9 mouse cellular contexts compared by ENCODE assay signal in genomic region chr1:160561381-160561780, GRCm38 (mm10).
A peak's percentile ranks its signal among the peaks of the same experiment; 100 is the strongest.
DNase-seq lines count a peak whose midpoint lies in the region; ATAC-seq lines count a peak whose summit lies in the region.
"Had no signal": no experiment of that assay in that cellular context is flagged by ENCODE, and none has a peak within 500 bp of the region (broad histone marks: within the 10 kb centered on the region; RNA-seq: fewer than 3 reads in every experiment).

No protein-coding gene starts in this region.

- H3K4me1 ChIP-seq in hindbrain, embryonic 11.5 days (replicated peaks; ENCODE audit: control insufficient read depth, insufficient read depth, low read length): no peaks in the 10 kb centered on the region
- H3K4me1 ChIP-seq in hindbrain, embryonic 13.5 days (replicated peaks): no peaks in the 10 kb centered on the region

- H3K27ac ChIP-seq in hindbrain, embryonic 11.5 days (ENCODE audit: low read depth, low read length): no peak overlapping the region
- no peak overlapping the region for H3K27ac ChIP-seq in hindbrain, embryonic 13.5 days

- ATAC-seq in hindbrain, embryonic 11.5 days (ENCODE audit: low FRiP score): 0 out of 2 replicates have a peak, but pooled peaks have one; percentile 27
- ATAC-seq in hindbrain, embryonic 13.5 days (ENCODE audit: low FRiP score): no peak
- peak; percentile 45 to 49; a peak in 3 of 4 replicates for ATAC-seq in hematopoietic stem cell, adult 5-6 weeks (replicated peaks in 1 of 2; ENCODE audit: insufficient read depth in 1 of 2, low FRiP score in 2 of 2, low TSS enrichment in 1 of 2, low read depth in 1 of 2, poor library complexity in 2 of 2, severe bottlenecking in 2 of 2)

- no peaks in the 10 kb centered on the region for H3K36me3 ChIP-seq in hindbrain, embryonic 11.5 days (ENCODE audit: control insufficient read depth, insufficient read depth, low read length)
- no peaks in the 10 kb centered on the region for H3K36me3 ChIP-seq in hindbrain, embryonic 13.5 days

- no peak overlapping the region for H3K4me2 ChIP-seq in hindbrain, embryonic 11.5 days (replicated peaks; ENCODE audit: low read depth, low read length)
- H3K4me2 ChIP-seq in hindbrain, embryonic 13.5 days: no peak overlapping the region

- H3K9me3 ChIP-seq in hindbrain, embryonic 11.5 days (ENCODE audit: control insufficient read depth, low read length): no peaks in the 10 kb centered on the region
- no peaks in the 10 kb centered on the region for H3K9me3 ChIP-seq in hindbrain, embryonic 13.5 days

- no peak overlapping the region for H3K9ac ChIP-seq in hindbrain, embryonic 11.5 days (ENCODE audit: low read depth, low read length)
- no peak overlapping the region for H3K9ac ChIP-seq in hindbrain, embryonic 13.5 days

- H3K27me3 ChIP-seq in hindbrain, embryonic 11.5 days (ENCODE audit: control insufficient read depth, insufficient read depth, low read length): no peaks in the 10 kb centered on the region
- no peaks in the 10 kb centered on the region for H3K27me3 ChIP-seq in hindbrain, embryonic 13.5 days

- peak; percentile 56 for DNase-seq in hindbrain, embryonic 11.5 days (ENCODE audit: low spot score)
- peak; percentile 66 for DNase-seq in 3T3-L1 (ENCODE audit: low read depth, low spot score)
- peak; percentile 13 for DNase-seq in MEL-GATA-1-ER (ENCODE audit: extremely low read depth, low read depth)
- DNase-seq in urinary bladder, adult 2 months (ENCODE audit: low spot score): no peak
- no peak for DNase-seq in cerebellum, postnatal 4 days (ENCODE audit: low spot score in 2 of 2)
- no peak for DNase-seq in kidney, postnatal 25 days
- DNase-seq: cerebellum, adult 11-12 months had no signal

- 85% methylated on average over 1 of the region's 1 CpGs for WGBS in hindbrain, embryonic 11.5 days
- 67% methylated on average over 1 of the region's 1 CpGs for WGBS in hindbrain, embryonic 13.5 days

- H3K4me3 ChIP-seq in hindbrain, embryonic 11.5 days (ENCODE audit: low read depth, low read length): no peak overlapping the region
- H3K4me3 ChIP-seq in hindbrain, embryonic 13.5 days: no peak overlapping the region

Comparison
In these comparisons a context has a peak if more than half of its experiments do, and no peak if none do; other contexts are left out.
1. DNase-seq: peak in hindbrain, embryonic 11.5 days (single experiment), 3T3-L1 (single experiment) and MEL-GATA-1-ER (single experiment); none in urinary bladder, adult 2 months (single experiment), cerebellum, postnatal 4 days (0 of 2) and kidney, postnatal 25 days (0 of 2).